Mouse (Mus musculus) left cerebral cortex, adult 11 months (tissue): ENCODE measurements around the gene Pus1.
"Not testable (repeated sequence)": the region's sequence is repeated elsewhere in the genome, so short reads cannot be mapped to it uniquely, and the experiment has no call there.

Experiments used
- DNase-seq: peaks from one replicate; pipeline ENCODE4 v3.0.0; 2022; ENCODE audit warnings: low spot score

Gene Pus1

GRCm38 (mm10) chr5:110781529-110782238 lies 1.2 kb upstream of the Pus1 start:
- no peak for DNase-seq

- no peak for DNase-seq
Measured at GRCm38 (mm10) chr5:110780761-110781528, 486 bp upstream of the Pus1 start.

- DNase-seq, result no peak
Measured at GRCm38 (mm10) chr5:110779276-110779997, 1.0 kb downstream of the Pus1 start.

GRCm38 (mm10) chr5:110778263-110778662 lies 2.2 kb downstream of the Pus1 start:
- DNase-seq, result no peak

DNA sequence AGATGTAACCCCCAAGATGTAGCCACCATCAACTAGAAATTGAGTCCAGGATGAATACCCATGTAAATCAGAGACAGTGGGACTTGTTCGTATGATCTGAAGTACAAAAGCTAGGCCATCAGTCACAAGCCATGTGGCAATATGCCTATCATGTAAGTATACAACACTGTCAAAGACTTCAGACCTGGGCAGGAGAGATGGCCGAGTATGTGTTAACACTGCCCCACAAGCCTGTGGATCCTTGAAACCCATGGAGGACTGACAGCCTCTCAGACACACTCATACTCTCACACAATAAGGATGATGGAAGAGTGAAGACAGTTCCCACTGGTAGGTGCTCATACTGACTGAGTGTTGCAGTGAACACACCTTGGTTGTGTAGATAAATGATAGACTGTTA lies 4.3 kb downstream of the Pus1 start:
- no peak for DNase-seq

- no peak for DNase-seq
Measured at GRCm38 (mm10) chr5:110774511-110774910, 5.9 kb downstream of the Pus1 start.

GRCm38 (mm10) chr5:110772945-110773344 lies 7.5 kb downstream of the Pus1 start:
- DNase-seq, result not testable (repeated sequence)

DNA sequence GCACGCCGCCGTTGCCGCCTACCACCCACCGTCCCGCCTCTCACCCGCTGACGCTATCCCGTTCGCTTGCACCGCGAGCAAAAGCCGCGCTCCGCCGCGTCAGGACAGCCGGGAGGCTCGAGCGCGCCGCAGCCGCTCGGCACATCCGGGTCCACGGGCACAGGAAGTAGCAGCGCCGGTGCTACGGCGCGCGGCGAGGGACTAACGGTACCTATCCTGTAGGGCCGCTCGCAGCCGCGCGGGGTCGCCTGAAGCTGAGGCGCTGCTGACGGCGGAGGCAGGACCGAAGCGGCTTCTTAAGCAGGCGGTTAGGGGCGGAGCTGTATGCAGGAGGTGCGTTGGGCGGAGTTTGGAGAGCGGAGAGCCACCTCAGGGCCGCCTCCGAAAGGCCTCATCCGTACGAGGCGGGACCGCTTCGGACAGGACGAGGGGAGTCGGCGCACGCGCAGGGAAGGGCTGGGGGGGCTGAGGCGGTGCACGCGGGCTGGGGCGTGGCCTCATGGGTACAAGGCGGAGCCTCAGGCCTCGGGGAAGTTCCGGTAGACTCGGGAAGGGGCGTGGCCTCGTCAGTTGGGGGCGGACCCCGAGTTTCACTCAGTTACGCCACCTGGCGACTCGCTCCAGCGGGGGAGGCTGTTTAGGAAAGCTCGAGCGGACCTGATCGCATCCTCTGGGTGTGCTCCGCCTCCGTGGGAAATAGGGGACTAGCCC lies 9.9 kb downstream of the Pus1 start, which contains the start of gene Ep400:
Gene Ep400, minus strand, starts transcription at position 270 of the 711 bp plus-strand sequence.
- DNase-seq, result peak; percentile 99

DNA sequence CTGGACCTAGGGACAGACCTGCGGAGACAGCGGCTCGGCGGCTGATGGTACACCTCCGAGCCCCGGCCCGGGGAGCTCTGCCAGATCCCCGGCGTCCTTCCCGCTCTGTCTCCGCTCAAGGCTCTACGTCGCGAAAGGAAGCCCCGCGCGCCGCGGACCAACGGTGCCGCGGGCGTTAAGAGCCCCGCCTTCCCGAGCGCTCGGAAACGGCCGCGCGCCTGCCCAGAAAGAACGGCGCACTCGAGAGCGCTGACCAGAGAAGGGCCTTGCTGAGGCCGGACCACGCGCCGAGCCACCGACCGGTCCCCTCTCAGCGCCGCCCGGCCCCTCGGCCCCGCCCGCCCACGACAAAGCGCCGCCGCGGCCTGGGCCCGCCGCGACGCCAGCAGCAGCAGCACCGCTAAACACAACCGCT lies 10.4 kb downstream of the Pus1 start:
- no peak for DNase-seq

DNA sequence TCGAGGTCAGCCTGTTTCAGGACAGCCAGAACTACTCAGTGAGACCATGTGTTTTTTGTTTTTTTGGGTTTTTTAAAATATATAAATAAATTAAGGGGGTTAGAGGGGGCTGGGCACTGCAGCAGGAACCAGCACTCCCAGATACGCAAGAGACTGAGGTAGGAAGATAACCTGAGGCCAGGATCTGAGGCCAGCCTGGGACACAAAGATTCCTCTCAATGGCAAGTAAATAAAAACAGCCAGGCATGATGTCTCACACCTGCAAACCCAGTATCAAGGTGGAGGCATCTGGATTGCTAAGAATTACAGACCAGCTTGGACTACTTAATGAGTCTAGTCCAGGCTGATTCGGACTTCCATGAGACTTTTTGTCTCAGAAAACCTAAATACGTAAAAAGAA lies 11.2 kb downstream of the Pus1 start:
- DNase-seq, result no peak

GRCm38 (mm10) chr5:110763890-110764289 lies 16.6 kb downstream of the Pus1 start:
- DNase-seq, result no peak

- DNase-seq, result no peak
Measured at GRCm38 (mm10) chr5:110745021-110745420, 35.4 kb downstream of the Pus1 start.

DNA sequence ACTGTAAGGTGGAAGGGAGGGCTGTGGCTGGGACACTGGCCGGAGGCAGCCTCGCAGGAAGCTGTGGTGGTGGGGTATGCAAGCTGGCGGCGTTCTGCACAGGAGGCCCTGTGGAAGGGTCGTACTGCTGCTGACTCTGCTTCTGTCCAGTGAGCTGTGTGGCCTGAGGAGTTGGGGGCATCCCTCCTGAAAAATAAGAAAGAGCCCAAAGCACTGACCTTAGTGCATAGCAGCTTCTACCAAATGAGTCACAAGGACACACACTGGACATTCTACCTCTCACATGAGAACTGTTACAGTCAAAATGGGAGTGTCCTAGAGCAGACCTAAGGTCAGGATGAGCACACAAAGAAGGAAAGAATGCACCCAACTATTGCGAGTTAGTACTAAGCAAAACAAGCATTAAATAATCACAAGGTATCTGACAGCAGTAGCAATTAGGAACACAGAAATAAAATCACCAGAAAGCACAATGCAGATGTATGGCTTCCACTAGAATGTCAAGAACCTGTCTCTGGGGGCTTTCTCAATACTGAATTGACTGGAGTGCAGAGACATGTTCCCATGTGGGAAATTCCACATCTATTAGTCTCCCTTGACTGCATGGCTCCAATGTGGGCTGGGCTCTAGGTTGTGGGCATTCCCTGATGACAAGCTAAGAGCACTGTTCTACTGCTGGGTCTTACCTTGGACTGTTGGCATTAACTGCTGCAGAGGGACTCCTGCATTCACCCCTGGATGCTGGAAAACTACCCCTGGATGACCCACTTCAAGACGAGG lies 40.8 kb downstream of the Pus1 start:
- DNase-seq, result no peak

- no peak for DNase-seq
Measured at GRCm38 (mm10) chr5:110735606-110736005, 44.9 kb downstream of the Pus1 start.

DNA sequence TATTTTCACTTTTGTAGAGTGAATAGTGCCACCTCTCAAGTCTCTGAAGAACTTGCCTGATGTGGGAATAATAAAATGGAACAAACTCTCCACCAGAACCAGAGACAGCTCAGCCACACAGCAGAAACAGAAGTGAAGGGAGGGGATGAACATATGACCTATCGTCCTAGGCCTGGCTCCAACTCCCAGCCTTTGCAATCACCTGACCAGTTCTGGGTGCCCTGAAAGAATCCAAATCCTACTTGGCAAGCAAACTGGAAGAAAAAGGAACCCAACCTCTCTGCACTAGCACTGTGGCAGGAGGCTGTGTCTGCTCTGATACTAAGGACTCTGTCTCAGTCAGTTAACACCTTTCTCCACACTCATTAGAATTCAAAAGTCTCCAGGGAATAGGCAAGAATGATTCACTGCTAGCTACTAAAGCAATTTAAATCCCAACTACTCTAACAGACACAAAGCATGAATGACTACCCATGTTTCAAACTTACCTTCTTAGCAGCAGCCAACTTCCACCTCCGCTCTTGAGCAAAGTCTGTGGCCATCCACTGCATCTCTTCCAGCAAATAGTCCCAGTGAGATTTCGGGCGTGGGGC lies 47.1 kb downstream of the Pus1 start:
- no peak for DNase-seq

- DNase-seq, result no peak
Measured at GRCm38 (mm10) chr5:110731227-110731626, 49.2 kb downstream of the Pus1 start.

DNA sequence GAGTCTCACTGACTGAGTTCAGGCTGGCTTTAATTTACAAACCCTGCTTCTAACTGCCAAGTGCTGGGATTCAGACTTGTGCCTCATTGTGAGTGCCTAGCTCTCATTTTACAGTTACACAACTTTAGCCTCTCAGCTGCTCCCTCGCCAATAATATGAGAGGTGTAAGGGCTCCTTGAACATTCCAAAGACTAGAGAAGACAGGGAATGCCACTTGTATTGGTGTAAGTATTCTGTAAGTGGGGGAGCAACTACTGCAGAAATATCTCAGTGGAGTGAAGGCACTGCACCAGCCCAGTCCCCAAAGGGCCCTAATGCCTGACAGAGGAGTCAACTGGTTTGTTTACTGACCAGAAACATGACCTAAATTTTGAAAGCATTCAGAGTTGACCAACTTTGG lies 52.6 kb downstream of the Pus1 start:
- DNase-seq, result no peak
